Mouse (Mus musculus) heart, postnatal 0 days (tissue): ENCODE measurements around the gene Hoxd3.

Experiments used
- CTCF ChIP-seq: IDR thresholded peaks from 2 replicates; pipeline ENCODE4 v1.5.1; 2016; ENCODE audit warnings: antibody characterized with exemption, control low read depth, low read depth
- EP300 ChIP-seq: IDR thresholded peaks from 2 replicates; pipeline ENCODE4 v1.6.1; 2016; ENCODE audit warnings: antibody characterized with exemption, low read depth

GRCm38 (mm10) chr2:74726551-74726950 is 14.8 kb downstream of the Hoxd3 start, which contains the start of gene Gm28230:
- no peak for TF ChIP-seq CTCF
- no peak for TF ChIP-seq EP300
